Mouse (Mus musculus) heart, postnatal 36 days (tissue): ENCODE measurements around the gene 4930452B06Rik. TPM values are rescaled to one million over a fixed set of nuclear protein-coding genes. Genes with fewer than 3 reads are reported as not detected.

Experiments used
- DNase-seq, 2 experiments: peaks; one replicate each; pipeline ENCODE4 v3.0.0; 2021 to 2022
- intact Hi-C: fragments of 180-260 bp; cut with DNase I; formaldehyde crosslinking; loops from one replicate; pipeline ENCODE4 v1.15.1; 2025
- total RNA-seq, 2 experiments: library from RNA; stranded (reverse); gene quantifications; 2 replicates each; pipeline ENCODE4 v1.2.3; 2021

The 4930452B06Rik gene
- total RNA-seq, 2 experiments from 2014 or later = 2.3 to 2.4 TPM

GRCm38 (mm10) chr14:8549108-8549507 is 116.9 kb downstream of the 4930452B06Rik start:
- intact Hi-C loops = no loop called here
- no peak for DNase-seq

- DNase-seq = no peak
- intact Hi-C loops = no loop called here
These were observed 130.0 kb downstream of the 4930452B06Rik start for GRCm38 (mm10) chr14:8536024-8536423.

- intact Hi-C loops = no loop called here
These were observed 140.8 kb downstream of the 4930452B06Rik start for GRCm38 (mm10) chr14:8525232-8525631.

DNA sequence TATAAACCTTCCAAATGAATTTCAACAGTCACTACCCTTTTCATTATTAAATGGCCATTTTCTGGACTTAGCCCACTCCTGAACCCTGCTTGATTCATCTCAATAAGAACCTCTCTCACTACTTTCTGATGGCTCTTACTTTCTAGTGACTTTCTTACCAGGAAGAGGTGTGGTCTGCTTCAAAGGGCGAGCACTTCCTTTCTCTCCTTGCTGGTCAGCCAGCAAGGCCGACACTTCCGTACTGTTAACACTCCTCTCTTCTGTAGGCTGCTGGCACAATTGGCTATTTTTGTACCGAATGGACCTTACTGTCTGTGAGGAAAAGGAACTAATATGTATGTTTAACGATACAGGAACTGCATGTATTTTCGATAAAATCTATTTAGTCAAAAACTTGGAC is 148.4 kb downstream of the 4930452B06Rik start:
- DNase-seq = no peak

More at GRCm38 (mm10) chr14:8525232-8525631, 140.8 kb downstream of the 4930452B06Rik start:
- DNase-seq = no peak

GRCm38 (mm10) chr14:8514071-8514470 is 152.0 kb downstream of the 4930452B06Rik start:
- intact Hi-C loops = no loop called here
- no peak for DNase-seq

More for the DNA sequence above, 148.4 kb downstream of the 4930452B06Rik start:
- intact Hi-C loops = no loop called here

DNA sequence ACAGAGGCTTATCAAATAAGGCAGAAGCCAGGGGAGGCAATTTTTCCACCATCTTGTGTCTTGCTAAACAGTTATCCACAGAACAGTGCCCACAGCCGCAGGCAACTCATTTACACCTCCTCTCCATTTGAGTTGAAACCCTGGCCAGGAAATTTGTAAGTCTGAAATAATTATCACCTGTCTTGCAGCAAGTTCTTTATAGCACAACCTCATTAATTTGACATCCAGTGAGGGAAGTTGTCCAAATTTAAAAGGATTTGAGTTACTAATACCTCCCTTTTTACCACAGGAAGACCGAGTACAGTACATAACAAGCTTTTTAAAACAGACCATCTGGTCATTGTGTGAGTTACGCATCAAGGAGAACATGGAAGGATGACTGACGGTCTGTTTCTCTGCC is 154.8 kb downstream of the 4930452B06Rik start:
- intact Hi-C loops = no loop called here

DNA sequence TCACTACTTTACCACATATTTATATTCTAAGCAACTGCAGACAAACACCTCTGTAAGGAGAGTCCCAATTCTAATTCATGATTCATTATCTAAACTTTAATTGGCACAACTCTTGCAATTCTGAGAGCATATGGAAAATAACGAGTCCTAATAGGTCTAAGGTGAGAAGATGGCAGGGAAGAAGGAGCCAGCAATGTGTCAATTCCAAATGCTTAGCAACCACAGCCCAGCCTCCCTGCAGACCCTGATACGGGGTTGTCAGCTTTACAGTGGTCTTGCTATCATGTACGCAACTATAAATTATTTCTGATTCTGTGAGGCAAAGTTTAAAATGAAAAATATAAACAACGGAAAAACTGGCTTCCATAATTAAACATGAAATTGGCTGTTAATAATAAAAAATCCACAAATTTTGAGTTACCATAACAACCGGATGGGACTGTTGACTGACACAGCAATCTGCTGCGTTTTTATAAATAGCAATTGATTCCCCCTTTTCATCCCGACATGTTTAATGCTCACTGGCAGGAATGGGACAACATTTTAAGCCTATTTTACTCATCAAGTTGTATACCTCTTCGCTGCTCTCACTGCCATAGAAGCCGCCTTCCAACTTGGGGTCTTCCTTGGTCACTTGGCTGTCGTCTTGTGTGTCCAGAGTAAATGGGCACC is 155.6 kb downstream of the 4930452B06Rik start:
- intact Hi-C loops = no loop called here

More for the DNA sequence above, 154.8 kb downstream of the 4930452B06Rik start:
- DNase-seq = no peak

DNA sequence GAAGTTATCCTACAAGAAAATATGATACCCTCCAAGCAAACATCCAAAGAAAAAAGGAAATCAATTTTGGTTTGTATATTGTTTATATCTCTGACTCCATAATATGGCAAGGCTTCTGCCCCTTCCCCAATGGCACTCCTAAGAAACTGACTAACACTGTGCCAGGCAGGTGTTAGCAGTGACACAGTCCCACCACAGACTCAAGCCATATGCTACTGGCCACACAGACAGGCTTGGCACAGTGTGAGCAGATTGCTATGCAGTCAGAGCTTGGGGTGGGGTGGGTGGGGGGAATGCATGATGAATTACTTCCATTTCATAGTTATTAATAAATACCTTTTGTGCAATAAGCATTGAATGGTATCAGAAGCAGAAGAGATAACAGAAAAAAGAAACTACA is 157.4 kb downstream of the 4930452B06Rik start:
- intact Hi-C loops = no loop called here

More for the DNA sequence above, 155.6 kb downstream of the 4930452B06Rik start:
- DNase-seq = no peak

DNA sequence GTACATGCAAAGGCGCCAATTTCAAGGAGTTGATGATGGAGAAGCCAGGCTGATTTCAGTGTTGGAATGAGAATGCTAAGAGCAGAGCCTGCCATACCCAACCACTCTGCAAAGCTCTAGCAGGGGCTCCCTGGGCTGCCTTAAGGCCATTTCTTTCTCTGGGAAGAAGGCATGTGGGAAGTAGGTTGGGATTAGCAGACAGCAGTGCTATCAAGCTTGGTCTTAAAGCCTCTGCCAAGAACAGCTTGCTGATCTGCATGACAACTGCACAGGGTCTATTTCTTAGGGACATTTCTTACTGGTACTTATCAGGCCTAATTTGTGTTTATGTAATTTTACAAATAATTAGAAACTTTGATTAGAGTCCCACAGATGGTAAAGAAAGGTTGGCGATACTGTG is 161.8 kb downstream of the 4930452B06Rik start:
- intact Hi-C loops = no loop called here
- no peak for DNase-seq

More for the DNA sequence above, 157.4 kb downstream of the 4930452B06Rik start:
- no peak for DNase-seq

- no peak for DNase-seq
- intact Hi-C loops = no loop called here
These were observed 162.7 kb downstream of the 4930452B06Rik start for GRCm38 (mm10) chr14:8503345-8503744.

DNA sequence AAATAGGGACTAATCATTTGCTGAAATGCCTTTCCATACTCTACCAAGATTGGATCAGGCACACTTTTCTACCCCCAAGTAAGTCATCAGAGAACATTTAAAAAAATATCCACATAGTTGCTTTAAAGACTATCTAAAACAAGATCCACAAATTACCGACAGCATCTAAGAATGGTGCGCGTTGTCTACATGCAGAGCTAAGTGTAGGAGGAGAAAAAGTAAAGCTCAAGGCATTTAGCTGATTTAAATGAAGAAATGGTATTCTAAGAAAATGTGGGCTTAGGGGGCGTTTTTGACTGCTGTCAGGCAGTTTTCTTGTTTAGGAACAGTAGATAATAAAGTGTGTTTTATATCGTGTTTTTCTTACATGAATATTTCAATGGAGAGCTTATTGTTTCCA is 163.5 kb downstream of the 4930452B06Rik start:
- no peak for DNase-seq
- intact Hi-C loops = no loop called here

DNA sequence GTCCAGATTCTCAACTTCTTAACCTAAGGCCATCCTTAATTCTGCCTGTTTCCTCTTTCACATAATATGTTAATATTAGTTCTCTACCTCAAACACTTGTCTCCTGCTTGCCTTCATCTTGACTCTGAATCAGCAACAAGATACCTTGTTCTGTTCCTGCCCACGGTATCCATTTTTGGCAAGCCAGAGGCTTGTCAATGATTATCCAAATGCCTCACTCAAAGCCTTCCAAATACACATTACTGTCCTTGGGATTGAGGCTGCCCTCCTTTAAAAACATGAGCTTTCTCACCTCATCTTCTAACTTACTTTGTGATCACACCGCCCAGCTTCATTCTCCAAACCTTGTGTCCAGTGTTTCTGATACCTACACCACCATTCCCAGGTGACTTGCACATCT is 170.3 kb downstream of the 4930452B06Rik start:
- DNase-seq = no peak
- intact Hi-C loops = no loop called here

DNA sequence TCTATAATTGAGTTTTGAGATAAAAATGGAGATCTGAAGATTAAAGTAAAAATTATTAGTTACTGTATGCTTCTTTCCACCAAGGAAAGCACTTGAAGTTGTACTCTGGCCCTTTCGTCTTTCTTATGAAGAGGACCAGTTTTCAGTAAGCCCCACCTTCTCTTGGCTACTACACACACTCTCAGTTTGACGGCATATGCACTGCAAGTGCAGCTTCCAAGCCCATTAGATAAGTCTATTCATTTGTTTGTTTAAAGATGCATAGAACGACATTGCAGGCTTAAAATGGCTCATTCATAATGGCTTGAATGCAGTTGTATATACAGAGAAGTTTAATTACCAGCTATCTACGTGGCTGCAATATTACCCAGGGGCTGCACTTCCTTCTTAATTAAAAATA is 171.1 kb downstream of the 4930452B06Rik start:
- intact Hi-C loops = no loop called here
- no peak for DNase-seq

GRCm38 (mm10) chr14:8494260-8494659 is 171.8 kb downstream of the 4930452B06Rik start:
- intact Hi-C loops = no loop called here
- DNase-seq = no peak

DNA sequence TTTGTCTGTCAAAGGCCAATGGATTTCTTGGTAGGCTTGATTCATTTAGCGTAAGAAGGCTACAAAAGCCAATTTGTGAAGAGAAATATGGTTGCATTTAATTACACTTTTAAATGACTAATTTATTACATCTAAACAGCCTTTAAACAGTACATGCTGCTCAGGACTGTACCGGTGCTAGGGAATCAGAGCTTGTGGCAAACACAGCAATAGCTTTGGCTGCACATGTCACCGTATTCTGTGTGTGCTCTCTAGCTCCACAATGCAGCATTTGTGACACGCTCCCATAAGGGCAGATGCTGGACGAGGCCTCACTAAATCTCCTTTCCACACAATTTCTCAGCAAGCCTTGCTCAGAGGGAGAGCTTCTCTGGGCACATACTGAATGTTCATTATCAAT is 187.9 kb downstream of the 4930452B06Rik start:
- DNase-seq = no peak
- intact Hi-C loops = no loop called here

- intact Hi-C loops = no loop called here
- DNase-seq = no peak
These were observed 188.7 kb downstream of the 4930452B06Rik start for GRCm38 (mm10) chr14:8477348-8477747.

GRCm38 (mm10) chr14:8476606-8477005 is 189.4 kb downstream of the 4930452B06Rik start:
- intact Hi-C loops = no loop called here
- no peak for DNase-seq

- intact Hi-C loops = no loop called here
- no peak for DNase-seq
These were observed 190.2 kb downstream of the 4930452B06Rik start for GRCm38 (mm10) chr14:8475851-8476250.

- intact Hi-C loops = no loop called here
These were observed 193.2 kb downstream of the 4930452B06Rik start for GRCm38 (mm10) chr14:8472884-8473283.

DNA sequence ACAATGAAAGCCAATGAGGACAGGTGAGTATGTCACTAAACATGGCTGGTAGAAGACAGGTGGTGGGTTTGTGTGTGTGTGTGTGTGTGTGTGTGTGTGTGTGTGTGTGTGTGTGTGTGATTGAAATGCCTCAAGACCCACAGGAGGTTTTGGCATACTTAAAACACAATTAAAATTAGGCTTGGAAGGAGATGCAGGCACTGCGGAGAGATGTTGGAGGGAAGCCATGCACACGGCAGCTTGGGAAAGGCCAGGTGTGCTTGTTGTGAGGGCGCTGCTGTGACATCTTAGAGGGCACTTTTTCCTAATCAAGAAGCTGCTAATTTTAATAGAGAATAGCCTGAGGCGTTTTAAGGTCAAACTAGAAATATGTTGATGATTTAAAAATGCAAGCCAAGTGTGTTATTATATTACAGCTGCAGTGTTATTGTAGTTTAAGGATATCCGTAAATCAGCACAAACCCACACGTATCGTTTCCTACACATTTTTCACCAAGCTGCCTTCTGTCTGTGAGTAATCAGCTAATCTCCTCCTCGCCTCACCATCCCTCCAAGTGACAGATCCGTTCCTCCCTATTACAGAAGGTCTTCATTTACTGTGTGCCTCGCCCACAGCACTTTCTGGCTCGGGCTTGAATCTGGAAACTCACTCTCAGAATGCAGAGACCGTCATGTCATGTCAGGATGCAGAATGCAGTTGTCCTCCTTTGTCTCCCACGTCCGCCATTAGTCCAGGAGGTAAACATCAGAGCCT is 201.5 kb downstream of the 4930452B06Rik start:
- intact Hi-C loops = loop anchor here (5.0 kb wide), 1 partner anchor 143 kb away; no protein-coding TSS in a partner anchor
- no peak for DNase-seq

More at GRCm38 (mm10) chr14:8472884-8473283, 193.2 kb downstream of the 4930452B06Rik start:
- DNase-seq = no peak

DNA sequence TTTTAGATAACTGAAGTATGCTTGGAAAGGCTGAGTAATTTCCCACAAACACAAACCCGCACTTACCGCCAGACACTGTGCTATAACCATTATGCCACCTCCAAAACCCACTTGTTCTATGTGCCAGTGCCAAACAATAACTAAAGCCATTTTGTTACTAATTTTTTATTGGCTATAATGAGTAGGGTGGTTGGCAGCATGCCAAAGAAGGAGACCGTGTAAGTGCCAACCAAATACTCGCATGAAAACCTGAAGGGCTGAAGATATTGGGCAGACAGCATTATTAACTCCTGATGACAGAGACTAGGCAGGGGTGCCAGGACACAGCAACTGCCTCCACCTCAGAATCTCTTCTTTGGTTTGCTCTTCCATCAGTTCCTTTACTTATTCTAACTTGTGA is 203.1 kb downstream of the 4930452B06Rik start:
- DNase-seq = no peak

More for the DNA sequence above, 203.1 kb downstream of the 4930452B06Rik start:
- intact Hi-C loops = loop anchor here (5.0 kb wide), 1 partner anchor 144 kb away; no protein-coding TSS in a partner anchor
